8 mouse cellular contexts compared by ENCODE assay signal in genomic region chr14:59942864-59943611, GRCm38 (mm10).
A peak's percentile ranks its signal among the peaks of the same experiment; 100 is the strongest.
DNase-seq lines count a peak whose midpoint lies in the region; ATAC-seq and TF ChIP-seq lines count a peak whose summit lies in the region.

No protein-coding gene starts in this region.

- no peak overlapping the region for H3K4me3 ChIP-seq in midbrain, embryonic 10.5 days
- H3K4me3 ChIP-seq in small intestine, adult 2 months (ENCODE audit: low read depth, low read length): no peak overlapping the region

- H3K9me3 ChIP-seq in midbrain, embryonic 10.5 days (replicated peaks): no peaks in the 10 kb centered on the region

- WGBS in midbrain, embryonic 10.5 days: 40% methylated on average over 7 of the region's 7 CpGs
- 14% methylated on average over 7 of the region's 7 CpGs for WGBS in small intestine, adult 2 months

- ATAC-seq in monocyte, adult 5-6 weeks (replicated peaks; ENCODE audit: insufficient number of reproducible peaks, low FRiP score, low TSS enrichment, poor library complexity, severe bottlenecking): no peak

- no peak overlapping the region for H3K27ac ChIP-seq in midbrain, embryonic 10.5 days (replicated peaks)
- no peak overlapping the region for H3K27ac ChIP-seq in small intestine, adult 2 months (ENCODE audit: insufficient read depth, low read depth, low read length)

- peaks cover 11% of the 10 kb centered on the region for H3K4me1 ChIP-seq in midbrain, embryonic 10.5 days
- H3K4me1 ChIP-seq in small intestine, adult 2 months (ENCODE audit: control insufficient read depth, insufficient read depth, insufficient read length, low read length): no peaks in the 10 kb centered on the region

- DNase-seq in T-cell, adult 2 months (ENCODE audit: low spot score): peak; percentile 45
- peak; percentile 92 to 96 for DNase-seq in cerebellum, postnatal 14 days
- peak; percentile 90 for DNase-seq in gastrocnemius, adult 18-20 months (ENCODE audit: low spot score)
- DNase-seq in induced T-regulatory cell, adult 2 months (ENCODE audit: low read depth): peak; percentile 62
- DNase-seq in left cerebral cortex, adult 8-10 months (ENCODE audit: low spot score in 2 of 2): peak; percentile 60 to 66
- DNase-seq in midbrain, embryonic 10.5 days (ENCODE audit: low spot score): peak; percentile 77

- peak; percentile 87; the same call in 1 of the 2 replicates for TF ChIP-seq CTCF in small intestine, adult 2 months (IDR thresholded peaks at IDR 0.05; ENCODE audit: extremely low read depth, insufficient read length, insufficient replicate concordance, low read depth, low read length)

- peaks cover 8% of the 10 kb centered on the region; the same call in 1 of the 2 replicates for H3K27me3 ChIP-seq in midbrain, embryonic 10.5 days (ENCODE audit: low read depth, poor library complexity, severe bottlenecking)
- H3K27me3 ChIP-seq in small intestine, adult 2 months (ENCODE audit: control insufficient read depth, insufficient read depth, low read length): no peaks in the 10 kb centered on the region

- no peaks in the 10 kb centered on the region for H3K36me3 ChIP-seq in midbrain, embryonic 10.5 days
- no peaks in the 10 kb centered on the region for H3K36me3 ChIP-seq in small intestine, adult 2 months (ENCODE audit: control insufficient read depth, insufficient read depth, low read length)

- TF ChIP-seq POLR2A in small intestine, adult 2 months (IDR thresholded peaks at IDR 0.05; ENCODE audit: low read depth, low read length): no peak
